Mouse (Mus musculus) embryonic facial prominence, embryonic 13.5 days (tissue): Measurements from ENCODE around the gene Plet1. TPM values are rescaled to one million over a fixed set of nuclear protein-coding genes. Genes with fewer than 3 reads are reported as not detected.

ENCODE experiments used
- ATAC-seq: fragments of 200-750 bp; cut with Nextera tagmentation; 2 replicates; pipeline ENCODE4 v1.8.0; 2017; ENCODE audit warnings: low read depth; ENCODE audit not compliant: insufficient number of reproducible peaks, insufficient read depth, low FRiP score, low TSS enrichment
- H3K27ac ChIP-seq: fragments of 300-500 bp; sonication (generic); 2 replicates; pipeline ENCODE4 v1.5.1; 2015; ENCODE audit warnings: moderate library complexity, mild to moderate bottlenecking, inconsistent platforms
- H3K27me3 ChIP-seq: fragments of 300-500 bp; sonication (generic); 2 replicates; pipeline ENCODE4 v1.6.1; 2015; ENCODE audit warnings: mild to moderate bottlenecking, inconsistent platforms
- H3K36me3 ChIP-seq: fragments of 300-500 bp; sonication (generic); 2 replicates; pipeline ENCODE4 v1.6.1; 2015; ENCODE audit warnings: mild to moderate bottlenecking, inconsistent platforms
- H3K4me1 ChIP-seq: fragments of 300-500 bp; sonication (generic); 2 replicates; pipeline ENCODE4 v1.6.1; 2015; ENCODE audit warnings: inconsistent platforms
- H3K4me2 ChIP-seq: fragments of 300-500 bp; sonication (generic); 2 replicates; pipeline ENCODE4 v1.6.1; 2015; ENCODE audit warnings: moderate library complexity, mild to moderate bottlenecking, inconsistent platforms
- H3K4me3 ChIP-seq: fragments of 300-500 bp; sonication (generic); 2 replicates; pipeline ENCODE4 v1.5.1; 2015; ENCODE audit warnings: mild to moderate bottlenecking, inconsistent platforms
- H3K9ac ChIP-seq: fragments of 300-500 bp; sonication (generic); 2 replicates; pipeline ENCODE4 v1.6.1; 2015; ENCODE audit warnings: mild to moderate bottlenecking, inconsistent platforms
- H3K9me3 ChIP-seq: fragments of 300-500 bp; sonication (generic); 2 replicates; pipeline ENCODE4 v1.6.1; 2016; ENCODE audit warnings: inconsistent platforms
- WGBS: fragments of 180-500 bp; shearing (Covaris S2); methylation state at CpG from one replicate; pipeline ENCODE4 v1.1.7; 2015; ENCODE audit warnings: mixed read lengths; 5-methylcytosine and 5-hydroxymethylcytosine counted together
- polyA plus RNA-seq: library from polyadenylated mRNA; unstranded; fragments of >200 nt; fragmentation: Nextera tagmentation; extraction: Ambion mirVana; gene quantifications from 2 replicates; pipeline ENCODE4 v1.2.1, GENCODE M21; 2015

The Plet1 gene
- polyA plus RNA-seq, 1 experiment from 2014 or later, result 0.59 TPM

DNA sequence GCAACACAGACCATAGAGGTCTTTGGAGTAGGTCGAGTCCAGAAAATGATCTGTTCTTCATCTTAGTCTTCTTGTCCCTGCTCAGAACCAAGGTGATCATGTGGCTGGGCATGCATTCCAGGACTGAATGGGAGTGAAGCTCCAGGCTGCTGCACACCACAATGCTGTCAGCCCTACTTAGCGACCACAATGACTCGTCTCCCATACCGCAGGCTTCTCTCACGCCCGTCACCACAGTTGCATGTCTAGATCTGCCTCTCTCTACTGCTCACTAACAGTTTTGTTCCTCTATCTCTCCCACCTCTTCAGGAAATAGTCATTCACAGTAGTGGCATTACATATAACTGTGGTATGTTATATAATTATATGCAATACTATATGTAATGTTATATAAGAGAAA is 26.4 kb downstream of the Plet1 start:
- WGBS, result 74% methylated on average over 6 of the region's 6 CpGs
- H3K36me3 ChIP-seq, result no peaks in the 10 kb centered on the region

DNA sequence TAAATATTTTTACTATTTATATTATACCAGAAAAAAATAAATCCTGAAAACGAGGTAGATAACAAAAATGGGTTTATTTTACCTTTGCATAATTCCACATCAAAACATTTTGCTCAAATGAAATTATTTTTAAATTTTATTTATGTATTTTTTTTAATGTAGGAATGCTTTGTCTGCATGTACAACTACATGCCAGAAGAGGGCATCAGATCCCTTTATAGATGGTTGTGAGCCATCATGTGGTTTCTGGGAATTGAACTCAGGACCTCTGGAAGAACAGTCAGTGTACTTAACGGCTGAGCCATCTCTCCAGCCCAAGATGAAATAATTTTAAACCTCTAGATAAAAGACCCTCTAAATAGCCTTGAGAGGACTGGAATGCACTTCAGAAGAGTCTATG is 27.2 kb downstream of the Plet1 start:
- no peak overlapping the region for H3K9ac ChIP-seq
- no peak overlapping the region for H3K4me3 ChIP-seq
- H3K9me3 ChIP-seq, result no peaks in the 10 kb centered on the region
- no peak overlapping the region for H3K4me2 ChIP-seq
- no peaks in the 10 kb centered on the region for H3K27me3 ChIP-seq
- no peaks in the 10 kb centered on the region for H3K36me3 ChIP-seq
- ATAC-seq, result no peak
- no peak overlapping the region for H3K27ac ChIP-seq
- WGBS, result 49% methylated on average over 2 of the region's 2 CpGs
- no peaks in the 10 kb centered on the region for H3K4me1 ChIP-seq

More for the DNA sequence above, 26.4 kb downstream of the Plet1 start:
- Histone ChIP-seq H3K4me2 (no peak overlapping the region), H3K9ac (no peak overlapping the region), H3K4me3 (no peak overlapping the region), H3K9me3 (no peaks in the 10 kb centered on the region), H3K4me1 (no peaks in the 10 kb centered on the region), H3K27ac (no peak overlapping the region), H3K27me3 (no peaks in the 10 kb centered on the region)
- no peak for ATAC-seq

DNA sequence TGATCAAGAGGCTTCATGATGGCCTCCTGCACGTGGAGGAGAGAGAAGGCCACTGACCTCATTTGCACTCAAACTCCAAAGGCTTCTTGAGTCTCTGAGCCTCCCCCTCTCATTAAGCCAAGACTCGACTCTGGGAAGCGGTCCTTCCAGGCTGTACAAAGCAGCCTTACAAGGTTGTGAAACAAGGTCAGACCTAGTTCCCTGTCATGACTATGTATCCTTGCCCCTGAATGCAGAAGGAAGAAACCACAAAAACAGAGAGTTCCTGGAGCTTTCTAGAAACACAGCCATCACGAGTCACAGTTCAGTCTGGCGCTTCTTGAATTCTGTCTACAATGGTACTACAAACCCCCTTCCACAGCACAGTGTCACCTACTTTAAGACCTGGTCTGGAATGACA is 28.2 kb downstream of the Plet1 start:
- Histone ChIP-seq H3K9ac (no peak overlapping the region), H3K36me3 (no peaks in the 10 kb centered on the region), H3K27me3 (no peaks in the 10 kb centered on the region), H3K4me2 (no peak overlapping the region), H3K4me3 (no peak overlapping the region), H3K27ac (no peak overlapping the region), H3K9me3 (no peaks in the 10 kb centered on the region), H3K4me1 (peaks cover 7% of the 10 kb centered on the region)
- WGBS, result 79% methylated on average over 5 of the region's 5 CpGs
- ATAC-seq, result no peak

DNA sequence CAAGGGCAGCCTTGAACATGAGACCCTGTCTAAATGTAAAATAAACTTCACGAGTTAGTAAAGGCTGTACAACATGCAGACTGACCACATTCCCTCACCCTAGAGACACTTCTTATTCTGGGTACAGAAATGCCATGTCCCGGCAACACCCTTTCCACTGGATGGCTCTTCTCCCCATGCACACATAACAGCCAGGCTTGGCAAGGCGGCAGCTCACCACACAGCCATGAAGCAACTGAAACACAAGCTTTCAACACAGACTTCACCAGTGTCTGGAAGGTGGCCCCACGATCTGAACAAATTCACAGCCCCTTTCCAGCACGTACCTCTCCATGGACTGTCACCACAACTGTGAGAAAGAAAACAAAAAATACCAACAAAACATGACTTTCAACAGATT is 30.6 kb downstream of the Plet1 start:
- no peaks in the 10 kb centered on the region for H3K9me3 ChIP-seq
- H3K27ac ChIP-seq, result no peak overlapping the region
- no peaks in the 10 kb centered on the region for H3K27me3 ChIP-seq
- ATAC-seq, result no peak
- no peak overlapping the region for H3K4me2 ChIP-seq
- H3K4me1 ChIP-seq, result peaks cover 11% of the 10 kb centered on the region
- no peak overlapping the region for H3K9ac ChIP-seq
- H3K4me3 ChIP-seq, result no peak overlapping the region
- H3K36me3 ChIP-seq, result no peaks in the 10 kb centered on the region
- WGBS, result 87% methylated on average over 5 of the region's 5 CpGs

DNA sequence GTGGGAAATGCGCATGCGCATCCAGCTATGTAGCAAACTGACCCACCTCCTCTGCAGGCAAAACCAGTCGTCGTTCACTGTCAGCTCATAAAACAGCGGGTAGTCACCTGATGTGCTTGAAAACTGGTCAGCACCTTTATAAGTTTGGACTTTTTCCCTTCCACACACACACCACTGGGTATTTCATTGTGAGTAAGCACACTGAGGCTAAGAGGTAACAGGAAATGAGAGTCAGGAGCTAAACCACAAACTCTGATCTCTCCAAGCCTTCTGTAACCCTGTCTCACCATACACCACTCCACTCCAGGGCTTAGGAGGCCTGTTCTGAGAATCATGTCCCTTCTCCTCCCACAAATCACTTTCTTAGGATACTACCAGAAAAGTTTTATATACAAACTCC is 31.3 kb downstream of the Plet1 start:
- Histone ChIP-seq H3K9ac (no peak overlapping the region), H3K27ac (no peak overlapping the region), H3K4me1 (peaks cover 12% of the 10 kb centered on the region), H3K9me3 (no peaks in the 10 kb centered on the region), H3K4me3 (no peak overlapping the region), H3K36me3 (no peaks in the 10 kb centered on the region), H3K4me2 (no peak overlapping the region), H3K27me3 (no peaks in the 10 kb centered on the region)
- 90% methylated on average over 5 of the region's 5 CpGs for WGBS
- ATAC-seq, result no peak

DNA sequence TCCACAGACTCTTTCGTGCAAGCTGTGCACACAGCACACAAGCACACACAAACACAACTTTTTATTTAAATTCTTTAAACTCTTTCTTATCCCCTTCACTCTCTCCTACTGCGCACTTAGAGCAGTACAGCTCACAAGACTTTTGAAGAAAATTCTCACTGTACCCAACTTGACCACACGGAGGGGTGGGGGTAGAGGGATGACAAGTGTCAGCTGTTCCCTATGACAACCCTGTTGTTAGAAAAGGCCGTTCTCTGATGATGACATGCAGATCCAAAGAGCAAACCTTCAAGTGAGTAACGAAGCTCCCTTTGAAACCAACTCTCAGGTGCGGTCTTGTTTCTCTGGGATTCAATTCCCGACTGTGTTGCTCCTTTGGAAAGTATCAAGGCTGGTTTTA is 33.5 kb downstream of the Plet1 start:
- 40% methylated on average over 7 of the region's 7 CpGs for WGBS
- Histone ChIP-seq H3K9me3 (no peaks in the 10 kb centered on the region), H3K27me3 (no peaks in the 10 kb centered on the region), H3K4me2 (peak overlapping the region; percentile 59), H3K36me3 (no peaks in the 10 kb centered on the region), H3K9ac (peak overlapping the region; percentile 75), H3K4me1 (peaks cover 15% of the 10 kb centered on the region), H3K4me3 (peak overlapping the region; percentile 75), H3K27ac (no peak overlapping the region)
- ATAC-seq, result no peak

DNA sequence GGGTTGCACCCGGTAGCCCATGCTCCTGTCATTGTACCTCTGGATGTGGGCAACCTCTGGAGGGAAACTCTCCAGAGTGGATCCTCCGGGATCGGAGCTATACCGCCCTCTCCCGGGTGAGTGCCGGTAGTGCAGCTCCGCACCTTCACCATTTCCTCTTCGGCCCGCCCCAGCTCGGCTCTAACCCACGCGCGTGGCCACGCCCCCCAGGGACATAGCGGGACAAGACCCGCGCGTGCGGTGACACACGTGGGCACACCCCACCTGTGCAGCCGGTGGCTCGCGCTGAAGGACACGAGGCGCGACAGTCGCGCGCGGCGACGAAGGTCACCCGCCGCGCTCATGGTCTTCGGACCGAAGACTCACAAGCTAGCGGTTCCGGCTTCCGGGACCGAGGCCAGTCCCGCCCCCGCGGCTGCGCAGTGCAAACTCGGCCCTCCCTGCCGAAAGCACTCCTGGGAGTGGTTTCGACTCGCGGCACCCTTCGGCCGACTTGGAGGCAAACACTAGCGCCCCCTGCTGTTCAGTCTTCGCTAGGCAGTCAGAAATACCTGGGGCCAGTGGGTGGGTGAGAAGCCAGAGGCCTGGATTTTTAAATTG is 34.1 kb downstream of the Plet1 start, which contains the start of gene Pts:
Pts (minus strand) TSS at position 432 of the 600 bp plus-strand sequence.
- Histone ChIP-seq H3K9me3 (no peaks in the 10 kb centered on the region), H3K4me2 (peak within 1 kb of the TSS; percentile 59), H3K4me3 (peak within 1 kb of the TSS; percentile 75), H3K36me3 (no peaks in the 10 kb centered on the region), H3K9ac (peak within 1 kb of the TSS; percentile 75), H3K4me1 (peaks cover 15% of the 10 kb centered on the region), H3K27me3 (no peaks in the 10 kb centered on the region), H3K27ac (no peak within 1 kb of the TSS)
- WGBS, result under 1% methylated on average over 54 of the region's 54 CpGs
- peak; percentile 94 for ATAC-seq

DNA sequence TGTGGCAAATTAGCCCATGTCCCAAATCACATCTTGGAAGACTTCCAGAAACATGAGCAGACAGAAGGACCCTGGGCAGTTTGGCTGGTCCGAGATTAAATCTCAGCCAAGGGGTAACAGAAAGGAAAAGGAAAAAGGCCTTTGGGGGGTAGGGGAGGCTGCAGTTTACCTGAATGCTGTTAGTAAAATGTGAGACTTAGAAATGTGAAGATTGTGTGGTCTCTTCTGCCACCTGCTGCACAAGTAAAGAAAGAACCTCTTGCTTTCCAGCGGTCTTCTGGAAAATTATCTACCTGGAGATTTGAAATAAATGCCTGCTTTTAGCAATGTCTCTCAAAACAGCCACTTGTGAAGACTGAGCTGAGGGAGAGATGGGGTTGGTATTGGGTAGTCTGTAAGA is 36.6 kb downstream of the Plet1 start:
- H3K36me3 ChIP-seq, result no peaks in the 10 kb centered on the region
- H3K9me3 ChIP-seq, result no peaks in the 10 kb centered on the region
- WGBS, result 15% methylated on average over 2 of the region's 2 CpGs
- H3K4me1 ChIP-seq, result peaks cover 15% of the 10 kb centered on the region
- ATAC-seq, result 0 out of 2 replicates have a peak, but pooled peaks have one; percentile 26
- 0 out of 2 replicates have a peak overlapping the region, but pooled peaks have one; percentile 36 for H3K9ac ChIP-seq
- no peak overlapping the region for H3K4me3 ChIP-seq
- no peaks in the 10 kb centered on the region for H3K27me3 ChIP-seq
- H3K4me2 ChIP-seq, result no peak overlapping the region
- H3K27ac ChIP-seq, result no peak overlapping the region

DNA sequence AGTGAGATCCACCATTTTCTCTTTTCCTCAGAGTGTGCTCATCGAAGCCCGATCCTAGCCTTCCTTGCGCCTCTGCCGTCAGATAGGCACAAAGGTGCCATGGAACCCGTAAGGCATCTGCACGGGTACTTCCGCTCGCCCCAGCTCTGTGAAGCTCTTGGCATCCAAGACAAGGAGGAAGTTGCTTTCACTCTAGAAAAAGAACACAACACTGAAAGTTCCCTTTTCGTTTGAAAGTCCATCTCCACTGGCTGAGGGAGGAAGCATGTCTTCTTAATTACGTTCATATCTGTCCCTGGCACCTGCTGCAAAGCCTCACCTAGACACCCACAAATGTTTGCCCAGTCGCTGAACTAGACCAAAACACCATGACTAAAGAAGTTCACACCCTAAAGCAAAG is 39.0 kb downstream of the Plet1 start:
- 83% methylated on average over 11 of the region's 11 CpGs for WGBS
- ATAC-seq, result no peak
- H3K27me3 ChIP-seq, result no peaks in the 10 kb centered on the region

DNA sequence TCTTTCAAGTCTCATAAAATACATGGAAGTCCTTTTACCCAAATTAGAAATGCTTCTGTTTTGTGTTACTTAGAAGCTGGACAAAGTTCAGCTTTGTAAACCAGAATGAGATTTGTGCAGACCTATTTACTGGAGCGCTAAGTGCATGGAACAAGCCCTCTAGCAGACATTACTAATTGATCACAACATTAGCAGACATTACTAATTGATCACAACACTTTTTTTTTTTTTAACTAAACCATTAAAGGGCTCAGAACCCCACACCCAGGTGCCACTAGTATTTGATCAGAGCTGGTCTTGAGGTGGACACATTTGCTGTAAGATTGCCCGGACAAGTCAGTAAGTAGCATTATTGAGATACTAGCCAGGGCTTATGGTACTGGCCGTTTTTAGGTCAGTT is 39.5 kb downstream of the Plet1 start:
- no peak overlapping the region for H3K9ac ChIP-seq
- no peak overlapping the region for H3K4me2 ChIP-seq
- no peak overlapping the region for H3K27ac ChIP-seq
- H3K27me3 ChIP-seq, result no peaks in the 10 kb centered on the region
- H3K36me3 ChIP-seq, result no peaks in the 10 kb centered on the region
- H3K4me1 ChIP-seq, result peaks cover 4% of the 10 kb centered on the region
- H3K9me3 ChIP-seq, result no peaks in the 10 kb centered on the region
- 71% methylated on average over 3 of the region's 3 CpGs for WGBS
- ATAC-seq, result no peak
- H3K4me3 ChIP-seq, result no peak overlapping the region

More for the DNA sequence above, 39.0 kb downstream of the Plet1 start:
- no peak overlapping the region for H3K4me2 ChIP-seq
- no peak overlapping the region for H3K9ac ChIP-seq
- no peaks in the 10 kb centered on the region for H3K36me3 ChIP-seq
- no peaks in the 10 kb centered on the region for H3K9me3 ChIP-seq
- peaks cover 4% of the 10 kb centered on the region for H3K4me1 ChIP-seq
- H3K4me3 ChIP-seq, result no peak overlapping the region
- H3K27ac ChIP-seq, result no peak overlapping the region

DNA sequence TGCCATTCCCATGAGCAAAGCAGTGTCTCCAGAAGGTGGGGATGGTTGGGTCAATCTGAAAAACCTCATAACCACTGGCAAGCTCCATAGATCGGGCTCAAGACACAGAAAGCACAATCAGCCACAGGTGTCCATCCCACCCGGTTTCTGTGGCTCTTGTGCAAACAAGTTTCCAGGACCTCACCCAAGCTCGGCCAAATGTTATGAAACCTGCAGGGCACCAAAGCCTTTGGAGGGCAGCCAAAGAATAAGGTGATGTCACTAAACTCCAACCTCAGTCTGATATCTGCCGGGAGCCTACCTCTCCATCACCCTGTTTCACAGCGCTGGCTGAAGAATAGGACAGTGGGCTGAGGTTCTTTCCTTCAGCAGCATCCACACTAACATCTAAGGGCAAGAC is 41.6 kb downstream of the Plet1 start:
- no peak for ATAC-seq
- Histone ChIP-seq H3K9me3 (no peaks in the 10 kb centered on the region), H3K4me3 (no peak overlapping the region), H3K9ac (no peak overlapping the region), H3K4me1 (no peaks in the 10 kb centered on the region), H3K27me3 (no peaks in the 10 kb centered on the region), H3K27ac (no peak overlapping the region), H3K4me2 (no peak overlapping the region), H3K36me3 (no peaks in the 10 kb centered on the region)
- 83% methylated on average over 5 of the region's 5 CpGs for WGBS

DNA sequence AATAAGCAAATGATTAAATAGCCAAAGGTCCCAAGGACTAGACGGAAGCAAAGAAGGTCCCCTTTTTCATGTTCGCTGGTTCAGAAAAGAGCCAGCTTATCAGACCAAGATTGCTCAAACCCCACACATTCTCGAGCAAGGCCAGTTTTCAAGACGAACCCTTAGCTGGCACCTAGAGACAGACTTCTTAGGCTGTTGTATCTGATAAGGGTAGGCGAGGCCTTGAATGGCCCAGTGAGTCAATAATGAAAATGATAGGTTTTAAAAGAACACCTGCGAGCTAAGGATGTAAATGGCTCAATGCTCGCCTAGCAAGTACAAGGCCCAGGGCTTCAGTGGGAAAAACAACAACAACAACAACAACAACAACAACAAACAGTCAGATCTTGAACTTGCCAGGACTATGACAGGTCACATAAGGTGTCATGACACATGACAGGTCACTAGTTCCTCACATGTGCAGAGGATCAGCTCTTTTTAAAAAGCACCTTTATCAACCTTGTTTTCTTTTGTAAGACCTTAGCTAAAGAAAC is 42.3 kb downstream of the Plet1 start:
- Histone ChIP-seq H3K4me2 (no peak overlapping the region), H3K27me3 (no peaks in the 10 kb centered on the region), H3K9me3 (no peaks in the 10 kb centered on the region), H3K4me1 (no peaks in the 10 kb centered on the region), H3K9ac (no peak overlapping the region), H3K36me3 (no peaks in the 10 kb centered on the region), H3K27ac (no peak overlapping the region), H3K4me3 (no peak overlapping the region)
- WGBS, result 83% methylated on average over 7 of the region's 7 CpGs
- no peak for ATAC-seq
